8 mouse cellular contexts compared by ENCODE assay signal in genomic region chr1:134361195-134361856, GRCm38 (mm10). TPM values are rescaled to one million over a fixed set of nuclear protein-coding genes. Genes with fewer than 3 reads are reported as not detected.
A peak's percentile ranks its signal among the peaks of the same experiment; 100 is the strongest.
DNase-seq lines count a peak whose midpoint lies in the region; ATAC-seq and TF ChIP-seq lines count a peak whose summit lies in the region.

No protein-coding gene starts in this region.

- DNase-seq in spleen, adult 2 months (ENCODE audit: low read depth in 1 of 2, low spot score in 2 of 2): no peak
- no peak for DNase-seq in spleen, adult 18-20 months
- no peak for DNase-seq in embryonic facial prominence, embryonic 11.5 days (ENCODE audit: low spot score)
- no peak for DNase-seq in intestine, embryonic 14.5 days (ENCODE audit: low spot score)
- DNase-seq in layer of hippocampus, adult 18-20 months (ENCODE audit: low spot score in 2 of 2): no peak
- DNase-seq in gastrocnemius, postnatal 10 days: no peak
- DNase-seq in gastrocnemius, adult 8-10 months (ENCODE audit: low spot score in 2 of 2): no peak

- WGBS in spleen, adult 2 months: under 1% methylated on average over 43 of the region's 44 CpGs
- WGBS in embryonic facial prominence, embryonic 11.5 days: 2% methylated on average over 38 of the region's 44 CpGs
- under 1% methylated on average over 39 of the region's 44 CpGs for WGBS in intestine, embryonic 14.5 days
- 2% methylated on average over 36 of the region's 44 CpGs for WGBS in midbrain, embryonic 13.5 days

- H3K4me3 ChIP-seq in spleen, adult 2 months (ENCODE audit: extremely low read depth, insufficient read depth, insufficient read length): peak overlapping the region; percentile 89
- peak overlapping the region; percentile 89 for H3K4me3 ChIP-seq in embryonic facial prominence, embryonic 11.5 days (ENCODE audit: low read depth, low read length)
- H3K4me3 ChIP-seq in intestine, embryonic 14.5 days (ENCODE audit: low read depth, low read length): peak overlapping the region; percentile 97
- peak overlapping the region; percentile 86 for H3K4me3 ChIP-seq in midbrain, embryonic 13.5 days (replicated peaks)

- peak overlapping the region; percentile 92 for H3K9ac ChIP-seq in embryonic facial prominence, embryonic 11.5 days (replicated peaks; ENCODE audit: low read length)
- peak overlapping the region; percentile 94 for H3K9ac ChIP-seq in intestine, embryonic 14.5 days (ENCODE audit: low read length)
- peak overlapping the region; percentile 95 for H3K9ac ChIP-seq in midbrain, embryonic 13.5 days (replicated peaks)

- peaks cover 8% of the 10 kb centered on the region; the same call in 1 of the 2 replicates for H3K36me3 ChIP-seq in spleen, adult 2 months (ENCODE audit: control insufficient read depth, insufficient read depth, low read length)
- no peaks in the 10 kb centered on the region; the same call in 1 of the 2 replicates for H3K36me3 ChIP-seq in embryonic facial prominence, embryonic 11.5 days (replicated peaks; ENCODE audit: control insufficient read depth, insufficient read depth, low read depth, low read length)
- H3K36me3 ChIP-seq in intestine, embryonic 14.5 days (ENCODE audit: control insufficient read depth, insufficient read depth, low read length): peaks cover 43% of the 10 kb centered on the region
- H3K36me3 ChIP-seq in midbrain, embryonic 13.5 days: peaks cover 24% of the 10 kb centered on the region

- peak overlapping the region; percentile 68 for H3K4me2 ChIP-seq in embryonic facial prominence, embryonic 11.5 days (ENCODE audit: low read depth, low read length)
- H3K4me2 ChIP-seq in intestine, embryonic 14.5 days (ENCODE audit: low read length): peak overlapping the region; percentile 87
- H3K4me2 ChIP-seq in midbrain, embryonic 13.5 days (replicated peaks): peak overlapping the region; percentile 92

- H3K27me3 ChIP-seq in spleen, adult 2 months (ENCODE audit: control insufficient read depth, insufficient read depth, low read length): no peaks in the 10 kb centered on the region
- no peaks in the 10 kb centered on the region for H3K27me3 ChIP-seq in embryonic facial prominence, embryonic 11.5 days (ENCODE audit: control insufficient read depth, insufficient read depth, low read length)
- H3K27me3 ChIP-seq in intestine, embryonic 14.5 days (replicated peaks; ENCODE audit: control insufficient read depth, insufficient read depth, low read length): no peaks in the 10 kb centered on the region
- no peaks in the 10 kb centered on the region; the same call in 1 of the 2 replicates for H3K27me3 ChIP-seq in midbrain, embryonic 13.5 days

- peak; percentile 8; the same call in 1 of the 2 replicates for ATAC-seq in embryonic facial prominence, embryonic 11.5 days (replicated peaks; ENCODE audit: insufficient number of reproducible peaks, low FRiP score, low TSS enrichment, low read depth)
- peak; percentile 87 for ATAC-seq in intestine, embryonic 14.5 days (replicated peaks; ENCODE audit: low FRiP score, low TSS enrichment, low read depth)
- ATAC-seq in midbrain, embryonic 13.5 days: peak; percentile 90

- peaks cover 5% of the 10 kb centered on the region; the same call in 1 of the 2 replicates for H3K4me1 ChIP-seq in spleen, adult 2 months (ENCODE audit: control insufficient read depth, insufficient read depth, insufficient read length)
- no peaks in the 10 kb centered on the region; the same call in 1 of the 2 replicates for H3K4me1 ChIP-seq in embryonic facial prominence, embryonic 11.5 days (ENCODE audit: control insufficient read depth, insufficient read depth, low read length)
- H3K4me1 ChIP-seq in intestine, embryonic 14.5 days (replicated peaks; ENCODE audit: control insufficient read depth, insufficient read depth, low read length): peaks cover 7% of the 10 kb centered on the region
- peaks cover 27% of the 10 kb centered on the region for H3K4me1 ChIP-seq in midbrain, embryonic 13.5 days (replicated peaks)

- H3K9me3 ChIP-seq in embryonic facial prominence, embryonic 11.5 days (replicated peaks; ENCODE audit: control insufficient read depth, low read length): no peaks in the 10 kb centered on the region
- no peaks in the 10 kb centered on the region for H3K9me3 ChIP-seq in intestine, embryonic 14.5 days (ENCODE audit: control insufficient read depth, low read length)
- no peaks in the 10 kb centered on the region for H3K9me3 ChIP-seq in midbrain, embryonic 13.5 days

- TF ChIP-seq POLR2A in spleen, adult 2 months (IDR thresholded peaks at IDR 0.05; ENCODE audit: low read depth, low read length): no peak

- no peak for TF ChIP-seq CTCF in spleen, adult 2 months (IDR thresholded peaks at IDR 0.05; ENCODE audit: extremely low read depth, insufficient read depth, insufficient read length, insufficient replicate concordance)

- peak overlapping the region; percentile 78 for H3K27ac ChIP-seq in spleen, adult 2 months (ENCODE audit: insufficient read depth, low read length)
- peak overlapping the region; percentile 65 for H3K27ac ChIP-seq in embryonic facial prominence, embryonic 11.5 days (replicated peaks; ENCODE audit: low read depth, low read length)
- peak overlapping the region; percentile 82 for H3K27ac ChIP-seq in intestine, embryonic 14.5 days (ENCODE audit: low read depth)
- H3K27ac ChIP-seq in midbrain, embryonic 13.5 days: peak overlapping the region; percentile 83

RNA-seq across cellular contexts. Expression of gene Tmem183a, which starts 0.5 kb away (rescaled TPM):
- 39.2 and 42.2 TPM in 2 replicates for polyA plus RNA-seq in spleen, adult 2 months (2012; rRNA removed)
- 128 and 133 TPM in 2 replicates for polyA plus RNA-seq in embryonic facial prominence, embryonic 11.5 days (2014; fragmentation: Nextera tagmentation; extraction: Ambion mirVana)
- 89.2 and 93.4 TPM in 2 replicates for polyA plus RNA-seq in intestine, embryonic 14.5 days (2014; fragmentation: Nextera tagmentation; extraction: Ambion mirVana)
- 128 TPM in 2 replicates for polyA plus RNA-seq in midbrain, embryonic 13.5 days (2015; fragmentation: Nextera tagmentation; extraction: Ambion mirVana)
- total RNA-seq in layer of hippocampus, adult 18-20 months (2021): 10 to 100 TPM; 60.3 to 71.7 TPM
- total RNA-seq in gastrocnemius, postnatal 10 days (2021): 10 to 100 TPM; 17.2 to 18.5 TPM
- 10 to 100 TPM in 3 of 4 experiments, 1 to 10 TPM in 1; 8.5 to 13.5 (median 11.1) TPM for total RNA-seq in gastrocnemius, adult 8-10 months (2022)

RNA-seq across cellular contexts. Expression of gene 4933406M09Rik, which starts 24.4 kb away (rescaled TPM):
- not detected in 2 replicates for polyA plus RNA-seq in spleen, adult 2 months (2012; rRNA removed)
- not detected in 2 replicates for polyA plus RNA-seq in embryonic facial prominence, embryonic 11.5 days (2014; fragmentation: Nextera tagmentation; extraction: Ambion mirVana)
- polyA plus RNA-seq in intestine, embryonic 14.5 days (2014; fragmentation: Nextera tagmentation; extraction: Ambion mirVana): 0.09 TPM in 1 of 2 replicates, not detected in the other
- not detected in 2 replicates for polyA plus RNA-seq in midbrain, embryonic 13.5 days (2015; fragmentation: Nextera tagmentation; extraction: Ambion mirVana)
- not detected for total RNA-seq in layer of hippocampus, adult 18-20 months (2021)
- not detected for total RNA-seq in gastrocnemius, postnatal 10 days (2021)
- not detected for total RNA-seq in gastrocnemius, adult 8-10 months (2022)

RNA-seq across cellular contexts. Expression of gene Ppfia4, which starts 28.6 kb away (rescaled TPM):
- polyA plus RNA-seq in spleen, adult 2 months (2012; rRNA removed): 20.1 and 28.5 TPM in 2 replicates
- 1.9 and 2.2 TPM in 2 replicates for polyA plus RNA-seq in embryonic facial prominence, embryonic 11.5 days (2014; fragmentation: Nextera tagmentation; extraction: Ambion mirVana)
- polyA plus RNA-seq in intestine, embryonic 14.5 days (2014; fragmentation: Nextera tagmentation; extraction: Ambion mirVana): 4.3 and 4.5 TPM in 2 replicates
- polyA plus RNA-seq in midbrain, embryonic 13.5 days (2015; fragmentation: Nextera tagmentation; extraction: Ambion mirVana): 6.5 and 7.0 TPM in 2 replicates
- 10 to 100 TPM; 66.5 to 68.4 TPM for total RNA-seq in layer of hippocampus, adult 18-20 months (2021)
- 10 to 100 TPM; 11.2 to 13.7 TPM for total RNA-seq in gastrocnemius, postnatal 10 days (2021)
- total RNA-seq in gastrocnemius, adult 8-10 months (2022): under 1 TPM; 0.21 to 0.65 (median 0.55) TPM

RNA-seq across cellular contexts. Expression of gene Cyb5r1, which starts 44.0 kb away (rescaled TPM):
- polyA plus RNA-seq in spleen, adult 2 months (2012; rRNA removed): 46.0 and 46.4 TPM in 2 replicates
- polyA plus RNA-seq in embryonic facial prominence, embryonic 11.5 days (2014; fragmentation: Nextera tagmentation; extraction: Ambion mirVana): 25.0 and 32.2 TPM in 2 replicates
- polyA plus RNA-seq in intestine, embryonic 14.5 days (2014; fragmentation: Nextera tagmentation; extraction: Ambion mirVana): 34.9 and 38.3 TPM in 2 replicates
- polyA plus RNA-seq in midbrain, embryonic 13.5 days (2015; fragmentation: Nextera tagmentation; extraction: Ambion mirVana): 16.9 and 18.2 TPM in 2 replicates
- total RNA-seq in layer of hippocampus, adult 18-20 months (2021): 10 to 100 TPM; 30.1 to 33.0 TPM
- total RNA-seq in gastrocnemius, postnatal 10 days (2021): 100 to 1,000 TPM; 108 to 116 TPM
- total RNA-seq in gastrocnemius, adult 8-10 months (2022): 10 to 100 TPM; 79.7 to 98.2 (median 83.9) TPM

RNA-seq across cellular contexts. Expression of gene Adipor1, which starts 53.9 kb away (rescaled TPM):
- polyA plus RNA-seq in spleen, adult 2 months (2012; rRNA removed): 106 and 122 TPM in 2 replicates
- polyA plus RNA-seq in embryonic facial prominence, embryonic 11.5 days (2014; fragmentation: Nextera tagmentation; extraction: Ambion mirVana): 82.9 and 86.7 TPM in 2 replicates
- 80.1 and 80.6 TPM in 2 replicates for polyA plus RNA-seq in intestine, embryonic 14.5 days (2014; fragmentation: Nextera tagmentation; extraction: Ambion mirVana)
- polyA plus RNA-seq in midbrain, embryonic 13.5 days (2015; fragmentation: Nextera tagmentation; extraction: Ambion mirVana): 63.5 and 68.2 TPM in 2 replicates
- 10 to 100 TPM; 58.0 to 60.7 TPM for total RNA-seq in layer of hippocampus, adult 18-20 months (2021)
- 100 to 1,000 TPM; 108 to 117 TPM for total RNA-seq in gastrocnemius, postnatal 10 days (2021)
- total RNA-seq in gastrocnemius, adult 8-10 months (2022): 100 to 1,000 TPM; 196 to 235 (median 208) TPM

Comparison
In these comparisons a context has a peak if more than half of its experiments do, and no peak if none do; other contexts are left out.
1. ATAC-seq: peak in every context shown above with its lines; median percentile 90 in midbrain, embryonic 13.5 days; 87 in intestine, embryonic 14.5 days; 8 in embryonic facial prominence, embryonic 11.5 days.